Mouse (Mus musculus): ENCODE data around the gene Adck1. TPM values are rescaled to one million over a fixed set of nuclear protein-coding genes. Genes with fewer than 3 reads are reported as not detected.
"Not testable (repeated sequence)": the region's sequence is repeated elsewhere in the genome, so short reads cannot be mapped to it uniquely, and the experiment has no call there.

The Adck1 gene
- polyA plus RNA-seq, 1 experiment from 2014 or later = 44.5 TPM

GRCm38 (mm10) chr12:88369690-88370089 is 9.3 kb downstream of the Adck1 start:
- 89% methylated on average over 4 of the region's 4 CpGs for WGBS
- not testable (repeated sequence) for H3K4me3 ChIP-seq (ENCODE audit: low read length); H3K9me3 ChIP-seq (ENCODE audit: control insufficient read depth, low read length); H3K4me1 ChIP-seq (ENCODE audit: control insufficient read depth, insufficient read depth, low read depth, low read length); ATAC-seq; H3K9ac ChIP-seq (ENCODE audit: low read depth, low read length); H3K27ac ChIP-seq (ENCODE audit: low read depth, low read length); H3K36me3 ChIP-seq (ENCODE audit: control insufficient read depth, insufficient read depth, low read length); H3K27me3 ChIP-seq (replicated peaks; ENCODE audit: control insufficient read depth, insufficient read depth, low read length); H3K4me2 ChIP-seq (ENCODE audit: low read length)

DNA sequence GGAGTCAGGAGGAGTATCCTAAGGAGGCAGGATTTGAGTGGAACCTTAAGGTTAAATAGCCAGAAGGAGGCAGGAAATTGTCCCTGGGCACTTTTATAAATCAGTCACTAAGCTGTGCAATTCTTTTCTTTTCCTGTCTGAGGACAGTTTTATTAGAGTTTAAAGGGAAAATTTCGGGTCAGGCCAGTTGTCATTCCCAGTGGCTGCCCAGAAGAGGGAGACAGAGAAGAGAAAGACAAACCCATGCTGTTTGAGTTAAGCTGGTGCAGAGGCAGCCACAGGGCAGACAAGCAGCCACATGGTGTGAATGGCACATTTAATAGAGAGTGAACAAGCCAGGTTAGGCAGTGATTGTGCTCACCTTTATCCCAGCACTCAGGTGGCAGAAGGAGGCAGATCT is 10.0 kb downstream of the Adck1 start:
- not testable (repeated sequence) for H3K4me1 ChIP-seq (ENCODE audit: control insufficient read depth, insufficient read depth, low read depth, low read length); H3K36me3 ChIP-seq (ENCODE audit: control insufficient read depth, insufficient read depth, low read length); H3K27ac ChIP-seq (ENCODE audit: low read depth, low read length); H3K9me3 ChIP-seq (ENCODE audit: control insufficient read depth, low read length); H3K27me3 ChIP-seq (replicated peaks; ENCODE audit: control insufficient read depth, insufficient read depth, low read length); H3K4me2 ChIP-seq (ENCODE audit: low read length); H3K4me3 ChIP-seq (ENCODE audit: low read length); ATAC-seq; H3K9ac ChIP-seq (ENCODE audit: low read depth, low read length)
- WGBS = 0% methylated on average over 1 of the region's 1 CpGs

GRCm38 (mm10) chr12:88372018-88372417 is 11.7 kb downstream of the Adck1 start:
- Histone ChIP-seq H3K27ac (ENCODE audit: low read depth, low read length) (no peak overlapping the region), H3K4me1 (ENCODE audit: control insufficient read depth, insufficient read depth, low read depth, low read length) (no peaks in the 10 kb centered on the region; the same call in 1 of the 2 replicates), H3K4me2 (ENCODE audit: low read length) (no peak overlapping the region), H3K4me3 (ENCODE audit: low read length) (no peak overlapping the region), H3K9ac (ENCODE audit: low read depth, low read length) (no peak overlapping the region), H3K27me3 (replicated peaks; ENCODE audit: control insufficient read depth, insufficient read depth, low read length) (no peaks in the 10 kb centered on the region), H3K36me3 (ENCODE audit: control insufficient read depth, insufficient read depth, low read length) (no peaks in the 10 kb centered on the region), H3K9me3 (ENCODE audit: control insufficient read depth, low read length) (no peaks in the 10 kb centered on the region)
- ATAC-seq = 0 out of 2 replicates have a peak, but pooled peaks have one; percentile 34
- WGBS = 66% methylated on average over 5 of the region's 5 CpGs

GRCm38 (mm10) chr12:88376820-88377219 is 16.5 kb downstream of the Adck1 start:
- no peaks in the 10 kb centered on the region for H3K27me3 ChIP-seq (replicated peaks; ENCODE audit: control insufficient read depth, insufficient read depth, low read length)
- H3K9ac ChIP-seq (ENCODE audit: low read depth, low read length) = no peak overlapping the region
- H3K9me3 ChIP-seq (ENCODE audit: control insufficient read depth, low read length) = no peaks in the 10 kb centered on the region
- H3K4me1 ChIP-seq (ENCODE audit: control insufficient read depth, insufficient read depth, low read depth, low read length) = no peaks in the 10 kb centered on the region; the same call in 1 of the 2 replicates
- no peak overlapping the region for H3K4me3 ChIP-seq (ENCODE audit: low read length)
- no peak overlapping the region for H3K27ac ChIP-seq (ENCODE audit: low read depth, low read length)
- no peak overlapping the region for H3K4me2 ChIP-seq (ENCODE audit: low read length)
- no peaks in the 10 kb centered on the region for H3K36me3 ChIP-seq (ENCODE audit: control insufficient read depth, insufficient read depth, low read length)
- ATAC-seq = peak; percentile 30; the same call in 1 of the 2 replicates
- 27% methylated on average over 10 of the region's 10 CpGs for WGBS

GRCm38 (mm10) chr12:88378256-88378655 is 17.9 kb downstream of the Adck1 start:
- Histone ChIP-seq H3K4me2 (ENCODE audit: low read length) (no peak overlapping the region), H3K9me3 (ENCODE audit: control insufficient read depth, low read length) (no peaks in the 10 kb centered on the region), H3K4me3 (ENCODE audit: low read length) (no peak overlapping the region), H3K36me3 (ENCODE audit: control insufficient read depth, insufficient read depth, low read length) (no peaks in the 10 kb centered on the region), H3K9ac (ENCODE audit: low read depth, low read length) (no peak overlapping the region), H3K27ac (ENCODE audit: low read depth, low read length) (no peak overlapping the region), H3K4me1 (ENCODE audit: control insufficient read depth, insufficient read depth, low read depth, low read length) (no peaks in the 10 kb centered on the region; the same call in 1 of the 2 replicates), H3K27me3 (replicated peaks; ENCODE audit: control insufficient read depth, insufficient read depth, low read length) (no peaks in the 10 kb centered on the region)
- ATAC-seq = no peak
- 99% methylated on average over 2 of the region's 2 CpGs for WGBS

- Histone ChIP-seq H3K4me1 (ENCODE audit: control insufficient read depth, insufficient read depth, low read depth, low read length) (no peaks in the 10 kb centered on the region), H3K27ac (ENCODE audit: low read depth, low read length) (no peak overlapping the region), H3K4me3 (ENCODE audit: low read length) (no peak overlapping the region), H3K9ac (ENCODE audit: low read depth, low read length) (no peak overlapping the region), H3K4me2 (ENCODE audit: low read length) (no peak overlapping the region), H3K9me3 (ENCODE audit: control insufficient read depth, low read length) (no peaks in the 10 kb centered on the region), H3K36me3 (ENCODE audit: control insufficient read depth, insufficient read depth, low read length) (no peaks in the 10 kb centered on the region), H3K27me3 (replicated peaks; ENCODE audit: control insufficient read depth, insufficient read depth, low read length) (no peaks in the 10 kb centered on the region)
- ATAC-seq = peak; percentile 52
- 24% methylated on average over 6 of the region's 6 CpGs for WGBS
Measured at GRCm38 (mm10) chr12:88388832-88389231, 28.5 kb downstream of the Adck1 start.

GRCm38 (mm10) chr12:88398658-88399057 is 38.3 kb downstream of the Adck1 start:
- 90% methylated on average over 1 of the region's 1 CpGs for WGBS
- H3K9ac ChIP-seq (ENCODE audit: low read depth, low read length) = no peak overlapping the region
- H3K4me1 ChIP-seq (ENCODE audit: control insufficient read depth, insufficient read depth, low read depth, low read length) = no peaks in the 10 kb centered on the region
- H3K27me3 ChIP-seq (replicated peaks; ENCODE audit: control insufficient read depth, insufficient read depth, low read length) = no peaks in the 10 kb centered on the region
- no peak overlapping the region for H3K27ac ChIP-seq (ENCODE audit: low read depth, low read length)
- no peak overlapping the region for H3K4me3 ChIP-seq (ENCODE audit: low read length)
- H3K36me3 ChIP-seq (ENCODE audit: control insufficient read depth, insufficient read depth, low read length) = no peaks in the 10 kb centered on the region
- no peaks in the 10 kb centered on the region for H3K9me3 ChIP-seq (ENCODE audit: control insufficient read depth, low read length)
- no peak for ATAC-seq
- no peak overlapping the region for H3K4me2 ChIP-seq (ENCODE audit: low read length)

DNA sequence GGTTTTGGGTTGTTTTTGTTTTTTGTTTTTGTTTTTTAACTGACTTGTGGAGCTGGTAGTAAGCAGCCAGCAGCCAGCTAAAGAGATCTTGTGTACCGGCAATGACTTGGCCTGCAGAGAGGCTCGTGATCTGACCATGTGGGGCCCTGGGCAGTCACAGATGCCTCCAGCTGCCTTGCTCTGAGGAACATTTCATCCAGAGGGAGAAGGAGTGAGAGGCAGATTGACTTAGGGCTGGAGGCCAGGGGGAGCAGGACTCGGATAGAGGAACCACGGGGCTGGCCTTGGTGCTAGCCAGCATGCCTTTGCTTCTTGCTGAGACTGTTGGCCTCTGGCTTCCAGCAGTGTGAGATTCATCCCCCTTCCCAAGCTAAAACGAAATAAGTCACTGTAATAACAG is 43.2 kb downstream of the Adck1 start:
- Histone ChIP-seq H3K9me3 (ENCODE audit: control insufficient read depth, low read length) (no peaks in the 10 kb centered on the region), H3K36me3 (ENCODE audit: control insufficient read depth, insufficient read depth, low read length) (no peaks in the 10 kb centered on the region), H3K27ac (ENCODE audit: low read depth, low read length) (no peak overlapping the region), H3K27me3 (replicated peaks; ENCODE audit: control insufficient read depth, insufficient read depth, low read length) (no peaks in the 10 kb centered on the region), H3K9ac (ENCODE audit: low read depth, low read length) (no peak overlapping the region), H3K4me1 (ENCODE audit: control insufficient read depth, insufficient read depth, low read depth, low read length) (peaks cover under 1% of the 10 kb centered on the region), H3K4me2 (ENCODE audit: low read length) (no peak overlapping the region), H3K4me3 (ENCODE audit: low read length) (no peak overlapping the region)
- 33% methylated on average over 5 of the region's 5 CpGs for WGBS
- ATAC-seq = no peak

DNA sequence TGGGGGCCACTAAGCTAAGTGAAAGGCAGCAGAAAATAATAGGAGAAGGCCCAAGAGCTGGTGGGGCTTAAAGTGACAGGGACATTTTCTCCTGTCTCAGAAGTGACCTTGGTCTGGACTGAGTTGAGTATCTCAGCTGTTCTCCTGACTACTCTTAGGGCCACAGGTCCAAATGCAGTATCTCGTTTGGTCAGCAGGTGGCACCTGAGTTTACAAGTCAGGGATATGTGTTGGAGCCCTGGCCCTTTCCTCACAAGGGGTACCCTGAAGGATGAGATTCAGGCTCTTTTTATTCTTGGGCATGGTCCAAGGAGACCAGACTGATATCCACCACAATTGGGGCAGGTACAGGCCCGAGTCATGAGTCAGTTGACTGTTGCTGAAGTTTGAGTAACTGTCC is 44.8 kb downstream of the Adck1 start:
- 30% methylated on average over 2 of the region's 2 CpGs for WGBS
- H3K4me2 ChIP-seq (ENCODE audit: low read length) = no peak overlapping the region
- peak; percentile 52; the same call in 1 of the 2 replicates for ATAC-seq

GRCm38 (mm10) chr12:88407996-88408322 is 47.6 kb downstream of the Adck1 start:
- ATAC-seq = no peak
- Histone ChIP-seq H3K4me3 (ENCODE audit: low read length) (no peak overlapping the region), H3K9ac (ENCODE audit: low read depth, low read length) (no peak overlapping the region), H3K4me1 (ENCODE audit: control insufficient read depth, insufficient read depth, low read depth, low read length) (peaks cover 3% of the 10 kb centered on the region), H3K9me3 (ENCODE audit: control insufficient read depth, low read length) (peaks cover 5% of the 10 kb centered on the region; the same call in 1 of the 2 replicates), H3K27me3 (replicated peaks; ENCODE audit: control insufficient read depth, insufficient read depth, low read length) (no peaks in the 10 kb centered on the region), H3K27ac (ENCODE audit: low read depth, low read length) (no peak overlapping the region), H3K36me3 (ENCODE audit: control insufficient read depth, insufficient read depth, low read length) (peaks cover 12% of the 10 kb centered on the region; the same call in 1 of the 2 replicates), H3K4me2 (ENCODE audit: low read length) (no peak overlapping the region)
- 96% methylated on average over 4 of the region's 4 CpGs for WGBS

More for the DNA sequence above, 44.8 kb downstream of the Adck1 start:
- no peak overlapping the region for H3K4me3 ChIP-seq (ENCODE audit: low read length)
- H3K9ac ChIP-seq (ENCODE audit: low read depth, low read length) = no peak overlapping the region
- no peak overlapping the region for H3K27ac ChIP-seq (ENCODE audit: low read depth, low read length)
- H3K4me1 ChIP-seq (ENCODE audit: control insufficient read depth, insufficient read depth, low read depth, low read length) = peaks cover 3% of the 10 kb centered on the region
- no peaks in the 10 kb centered on the region for H3K9me3 ChIP-seq (ENCODE audit: control insufficient read depth, low read length)
- H3K36me3 ChIP-seq (ENCODE audit: control insufficient read depth, insufficient read depth, low read length) = no peaks in the 10 kb centered on the region
- no peaks in the 10 kb centered on the region for H3K27me3 ChIP-seq (replicated peaks; ENCODE audit: control insufficient read depth, insufficient read depth, low read length)

Data from hindbrain, embryonic 16.5 days (tissue).